Mouse (Mus musculus) ovary, postnatal 14 days (tissue): ENCODE measurements around the gene Tmem243.

Experiments used
- DNase-seq: peaks from one replicate; pipeline ENCODE4 v3.0.0; 2022; ENCODE audit warnings: low spot score

The Tmem243 gene

GRCm38 (mm10) chr5:9100207-9100848 is at the start of gene Tmem243:
Gene Tmem243, plus strand, starts transcription at chr5:9100668.
- peak; percentile 82 for DNase-seq

GRCm38 (mm10) chr5:9056020-9056660 is 44.3 kb upstream of the Tmem243 start:
- peak; percentile 45 for DNase-seq

DNA sequence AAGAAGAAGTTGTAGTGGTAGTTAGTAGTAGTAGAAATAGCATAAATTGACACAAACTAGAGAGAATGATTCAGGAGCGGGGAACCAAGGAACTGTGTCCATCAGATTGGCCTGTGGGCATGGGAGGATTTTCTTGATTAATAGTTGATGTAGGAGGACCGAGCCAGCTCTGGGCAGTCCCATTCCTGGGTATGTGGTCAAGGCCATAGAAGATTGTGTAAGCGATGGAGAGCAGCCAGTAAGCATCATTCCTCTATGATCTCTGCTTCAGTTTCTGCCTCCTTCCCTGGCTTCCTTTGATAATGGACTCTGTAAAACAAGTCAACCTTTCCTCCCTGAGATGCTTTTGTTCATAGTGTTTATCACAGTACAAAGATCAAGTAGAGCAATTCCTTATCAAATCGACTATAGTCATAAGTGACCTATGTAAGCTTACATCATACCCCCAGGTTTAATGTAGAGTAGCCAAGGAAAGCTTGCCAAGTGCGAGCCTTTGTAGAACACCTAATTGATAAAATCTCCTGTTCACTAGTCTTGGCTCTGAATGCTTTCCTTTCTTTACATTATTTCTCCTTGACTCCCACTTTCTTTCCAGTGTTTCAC is 43.1 kb upstream of the Tmem243 start:
- DNase-seq: no peak

DNA sequence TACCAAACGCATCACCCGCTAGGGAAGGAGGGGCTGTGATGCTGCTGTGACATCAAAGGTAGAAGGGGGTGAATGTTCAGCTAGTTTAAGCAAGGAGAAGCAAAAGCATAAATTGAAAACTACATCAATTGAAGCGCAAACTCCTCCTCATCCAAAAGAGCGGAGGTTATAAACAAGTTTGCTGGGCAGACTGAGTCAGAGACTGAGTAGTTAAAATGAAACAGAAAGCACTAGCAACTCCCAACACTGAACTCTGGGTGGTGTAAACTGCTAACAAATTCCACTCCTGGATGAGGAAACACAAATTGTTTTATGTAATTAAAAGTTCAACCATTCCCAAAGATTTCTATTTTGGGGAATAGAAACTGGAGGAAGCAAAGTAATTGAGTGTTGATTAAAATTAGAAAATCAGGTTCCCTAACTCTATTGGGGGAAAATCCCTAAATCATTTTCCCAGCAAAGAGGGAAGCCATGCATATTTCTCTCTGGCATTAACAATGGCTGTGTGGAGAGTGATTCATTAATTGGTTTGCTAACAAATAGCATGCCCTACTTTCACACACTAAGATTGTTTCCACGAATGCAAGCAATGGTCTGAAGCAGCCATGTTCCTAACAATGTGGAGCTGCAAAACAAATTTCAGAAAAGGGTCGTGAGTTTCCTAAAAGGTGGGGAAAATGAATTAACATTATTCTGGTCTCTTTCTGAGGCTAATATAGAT is 41.0 kb upstream of the Tmem243 start:
- no peak for DNase-seq

GRCm38 (mm10) chr5:9060228-9060627 is 40.2 kb upstream of the Tmem243 start:
- DNase-seq: no peak

- DNase-seq: no peak
Observed at GRCm38 (mm10) chr5:9064217-9064616, 36.3 kb upstream of the Tmem243 start.

- DNase-seq: no peak
Observed at GRCm38 (mm10) chr5:9068886-9069285, 31.6 kb upstream of the Tmem243 start.

- DNase-seq: no peak
Observed at GRCm38 (mm10) chr5:9069599-9070209, 30.8 kb upstream of the Tmem243 start.

GRCm38 (mm10) chr5:9071360-9071759 is 29.1 kb upstream of the Tmem243 start:
- DNase-seq: no peak

DNA sequence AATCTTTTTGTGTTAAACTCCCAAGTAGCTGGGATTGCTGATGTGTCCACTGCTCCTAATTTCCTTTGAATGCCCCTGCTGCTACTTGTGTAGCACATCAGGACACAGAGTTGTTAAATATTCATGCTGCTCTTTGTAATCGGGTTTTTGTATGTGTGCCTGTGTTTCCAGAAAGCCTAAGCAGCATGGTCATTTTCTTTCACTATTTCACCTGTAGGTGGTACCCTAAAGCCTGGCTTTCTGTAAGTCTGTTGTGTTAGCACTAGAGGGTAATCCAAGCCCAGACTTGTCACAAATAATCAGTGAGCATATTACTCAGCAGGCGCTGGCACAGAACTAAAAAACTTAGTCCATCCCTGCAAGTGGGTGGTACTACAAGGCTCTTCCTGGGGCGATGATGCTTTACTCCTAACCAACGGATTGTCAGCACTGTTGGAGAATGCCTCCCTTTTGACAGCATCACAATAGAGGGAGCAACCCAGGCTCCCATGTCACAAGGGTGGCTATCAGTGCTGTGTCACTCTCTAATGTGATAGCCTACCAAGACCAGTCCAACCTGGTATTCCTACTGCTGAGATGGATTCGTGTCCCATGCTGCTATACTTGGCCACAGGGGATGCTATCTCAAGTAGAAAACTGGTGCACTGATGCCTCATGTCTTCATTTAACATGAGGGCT is 27.2 kb upstream of the Tmem243 start:
- DNase-seq: no peak

- DNase-seq: no peak
Observed at GRCm38 (mm10) chr5:9079773-9080501, 20.5 kb upstream of the Tmem243 start.

GRCm38 (mm10) chr5:9086924-9087719 is 13.3 kb upstream of the Tmem243 start:
- DNase-seq: no peak

GRCm38 (mm10) chr5:9090493-9091106 is 9.9 kb upstream of the Tmem243 start:
- no peak for DNase-seq

DNA sequence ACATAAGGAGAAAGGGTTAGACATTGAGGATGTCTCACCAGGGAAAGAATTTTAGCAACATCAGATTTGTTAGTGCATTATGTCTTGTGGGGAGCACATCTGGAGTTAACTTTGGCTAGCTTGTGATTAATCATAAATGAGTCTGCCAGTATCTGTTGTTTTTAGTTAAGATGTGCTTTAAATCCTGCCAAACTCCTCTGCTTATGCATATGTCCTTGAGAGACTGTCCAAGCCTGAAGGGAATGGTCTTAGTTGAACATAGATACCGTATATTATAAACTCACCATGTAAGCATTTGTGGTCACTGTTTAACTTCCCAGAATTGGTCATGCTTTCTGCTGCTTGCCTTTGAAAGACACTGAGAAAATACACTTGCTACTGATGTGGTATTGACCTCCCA is 7.8 kb upstream of the Tmem243 start:
- no peak for DNase-seq

- DNase-seq: no peak
Observed at GRCm38 (mm10) chr5:9093490-9093889, 7.0 kb upstream of the Tmem243 start.

DNA sequence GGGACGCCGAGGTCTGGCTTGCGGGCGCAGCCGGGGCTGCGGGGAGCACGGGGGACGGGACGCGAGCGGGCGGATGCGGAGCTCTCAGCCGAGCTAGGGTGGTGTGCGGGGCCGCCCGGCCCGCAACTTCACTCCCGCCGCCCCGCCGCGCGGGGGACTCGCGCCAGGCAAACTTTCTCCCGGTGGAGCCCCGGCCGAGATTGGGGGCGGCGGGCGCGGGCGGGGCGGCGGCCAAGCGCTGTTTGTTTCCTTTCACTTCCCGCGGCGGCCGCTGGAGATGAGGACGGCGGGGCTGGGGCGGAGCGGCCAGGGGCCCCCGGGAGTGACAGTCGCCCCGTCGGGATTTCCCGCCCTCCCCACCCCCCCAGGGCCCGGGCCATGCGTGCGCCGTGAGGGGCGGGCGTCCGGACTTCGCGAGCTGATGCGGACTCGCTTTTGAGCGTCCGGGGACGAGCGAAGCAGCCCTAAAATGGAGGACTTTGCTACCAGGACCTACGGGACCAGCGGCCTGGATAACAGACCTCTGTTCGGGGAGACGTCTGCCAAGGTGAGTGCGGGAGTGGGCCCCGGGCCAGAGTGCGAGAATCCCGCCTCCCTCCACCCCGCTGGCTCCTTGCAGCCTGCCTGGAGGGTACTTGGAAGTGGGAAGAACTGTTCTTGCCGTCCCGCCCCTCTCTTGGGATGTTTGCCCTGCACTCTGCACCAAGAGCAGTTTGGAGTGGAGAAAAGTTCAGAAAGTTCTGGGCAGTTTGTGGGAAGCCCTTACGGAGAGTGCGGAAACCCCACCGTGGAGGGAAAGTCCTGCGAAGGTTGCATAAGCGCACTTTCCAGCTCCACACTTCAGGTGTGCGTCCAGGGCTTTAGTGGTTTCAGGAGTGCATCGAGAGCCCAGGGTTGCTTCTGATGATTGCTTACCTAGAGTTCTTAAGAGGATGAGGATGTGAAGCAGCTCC is 657 bp downstream of the Tmem243 start:
- peak; percentile 41 for DNase-seq

- no peak for DNase-seq
Observed at GRCm38 (mm10) chr5:9102696-9103095, 2.2 kb downstream of the Tmem243 start.

- DNase-seq: no peak
Observed at GRCm38 (mm10) chr5:9103958-9104357, 3.5 kb downstream of the Tmem243 start.

GRCm38 (mm10) chr5:9106806-9107205 is 6.3 kb downstream of the Tmem243 start:
- DNase-seq: no peak
